Mouse (Mus musculus) naive thymus-derived CD4-positive, alpha-beta T cell, adult 2 months (primary cell): Measurements from ENCODE around the gene Mesp1.
A peak's percentile ranks its signal among the peaks of the same experiment; 100 is the strongest.
"Not testable (repeated sequence)": the region's sequence is repeated elsewhere in the genome, so short reads cannot be mapped to it uniquely, and the experiment has no call there.

Experiments used
- DNase-seq: peaks from one replicate; pipeline ENCODE4 v3.0.0-alpha.2; 2011; ENCODE audit warnings: low read depth

The Mesp1 gene

GRCm38 (mm10) chr7:79789812-79790211 lies 3.8 kb downstream of the Mesp1 start:
- DNase-seq = not testable (repeated sequence)

GRCm38 (mm10) chr7:79786295-79786694 lies 7.3 kb downstream of the Mesp1 start:
- peak; percentile 70 for DNase-seq

- no peak for DNase-seq
Measured at GRCm38 (mm10) chr7:79782516-79782855, 11.1 kb downstream of the Mesp1 start.

- DNase-seq = no peak
Measured at GRCm38 (mm10) chr7:79781826-79782515, 11.6 kb downstream of the Mesp1 start.

- DNase-seq = peak; percentile 79
Measured at GRCm38 (mm10) chr7:79780647-79781626, 12.7 kb downstream of the Mesp1 start.

- no peak for DNase-seq
Measured at GRCm38 (mm10) chr7:79771561-79772512, 21.8 kb downstream of the Mesp1 start.

GRCm38 (mm10) chr7:79769664-79770063 lies 23.9 kb downstream of the Mesp1 start:
- no peak for DNase-seq

- DNase-seq = no peak
Measured at GRCm38 (mm10) chr7:79765991-79766390, 27.6 kb downstream of the Mesp1 start.

GRCm38 (mm10) chr7:79762106-79762505 lies 31.5 kb downstream of the Mesp1 start:
- no peak for DNase-seq

- no peak for DNase-seq
Measured at GRCm38 (mm10) chr7:79761124-79761876, 32.3 kb downstream of the Mesp1 start.

- no peak for DNase-seq
Measured at GRCm38 (mm10) chr7:79759766-79760165, 33.8 kb downstream of the Mesp1 start.

GRCm38 (mm10) chr7:79758176-79758575 lies 35.4 kb downstream of the Mesp1 start:
- no peak for DNase-seq

- no peak for DNase-seq
Measured at GRCm38 (mm10) chr7:79756334-79756733, 37.3 kb downstream of the Mesp1 start.

GRCm38 (mm10) chr7:79749511-79749910 lies 44.1 kb downstream of the Mesp1 start:
- DNase-seq = no peak

- DNase-seq = no peak
Measured at GRCm38 (mm10) chr7:79747659-79748058, 45.9 kb downstream of the Mesp1 start.

GRCm38 (mm10) chr7:79744585-79744984 lies 49.0 kb downstream of the Mesp1 start:
- DNase-seq = no peak

- DNase-seq = no peak
Measured at GRCm38 (mm10) chr7:79744051-79744450, 49.5 kb downstream of the Mesp1 start.

- peak; percentile 84 for DNase-seq
Measured at GRCm38 (mm10) chr7:79742659-79743536, 50.7 kb downstream of the Mesp1 start, which contains the start of the genes Pex11a and Wdr93. Gene Pex11a, minus strand, starts transcription at chr7:79743131. Gene Wdr93, plus strand, starts transcription at chr7:79743163.

GRCm38 (mm10) chr7:79742277-79742658 lies 51.3 kb downstream of the Mesp1 start:
- DNase-seq = no peak
